In genomic region chr19:38760441-38760840, GRCm38 (mm10) we compare ENCODE assay signal across 13 mouse cellular contexts.
"Had no signal": no experiment of that assay in that cellular context is flagged by ENCODE, and none has a peak within 500 bp of the region (broad histone marks: within the 10 kb centered on the region; RNA-seq: fewer than 3 reads in every experiment).

No protein-coding gene starts in this region.

- DNase-seq: kidney, adult 8-10 months; kidney, postnatal 25 days; liver; liver, embryonic 13.5 days; liver, postnatal 0 days; lung, postnatal 36 days; right cerebral cortex, postnatal 14 days; thymus, adult 18-20 months; thymus, postnatal 14 days had no signal

- H3K9me3 ChIP-seq: liver, embryonic 13.5 days; midbrain, embryonic 13.5 days; stomach, embryonic 15.5 days had no signal

- H3K36me3 ChIP-seq: liver, embryonic 13.5 days; midbrain, embryonic 13.5 days; stomach, embryonic 15.5 days had no signal

- H3K27ac ChIP-seq: left cerebral cortex, adult 2 months; liver, embryonic 13.5 days; midbrain, embryonic 13.5 days; stomach, embryonic 15.5 days had no signal

- H3K4me2 ChIP-seq: liver, embryonic 13.5 days; midbrain, embryonic 13.5 days; stomach, embryonic 15.5 days had no signal

- H3K4me1 ChIP-seq: liver, embryonic 13.5 days; stomach, embryonic 15.5 days had no signal

- ATAC-seq: intestine, postnatal 0 days; liver, postnatal 0 days; midbrain, embryonic 13.5 days had no signal

- H3K27me3 ChIP-seq: liver, embryonic 13.5 days; midbrain, embryonic 13.5 days; stomach, embryonic 15.5 days had no signal

- H3K4me3 ChIP-seq: left cerebral cortex, adult 2 months; liver, embryonic 13.5 days; midbrain, embryonic 13.5 days; stomach, embryonic 15.5 days had no signal

- H3K9ac ChIP-seq: liver, embryonic 13.5 days; liver, postnatal 0 days; midbrain, embryonic 13.5 days; stomach, embryonic 15.5 days had no signal
